Mouse (Mus musculus): Measurements from ENCODE around the gene Vamp5. TPM values are rescaled to one million over a fixed set of nuclear protein-coding genes. Genes with fewer than 3 reads are reported as not detected.

The Vamp5 gene
- polyA plus RNA-seq, 1 experiment from 2014 or later = 19.6 TPM

GRCm38 (mm10) chr6:72396837-72397251, 16.6 kb upstream of the Vamp5 start:
- no peak for ATAC-seq (replicated peaks; ENCODE audit: low FRiP score, low TSS enrichment, low read depth)
- DNase-seq (ENCODE audit: low spot score) = no peak
- Histone ChIP-seq H3K9me3 (ENCODE audit: control insufficient read depth, low read length) (no peaks in the 10 kb centered on the region), H3K27ac (ENCODE audit: low read depth) (no peak overlapping the region), H3K4me2 (ENCODE audit: low read length) (no peak overlapping the region), H3K36me3 (ENCODE audit: control insufficient read depth, insufficient read depth, low read length) (no peaks in the 10 kb centered on the region), H3K4me3 (ENCODE audit: low read depth, low read length) (no peak overlapping the region), H3K4me1 (replicated peaks; ENCODE audit: control insufficient read depth, insufficient read depth, low read length) (no peaks in the 10 kb centered on the region; the same call in 1 of the 2 replicates), H3K27me3 (replicated peaks; ENCODE audit: control insufficient read depth, insufficient read depth, low read length) (no peaks in the 10 kb centered on the region), H3K9ac (ENCODE audit: low read length) (no peak overlapping the region)
- 69% methylated on average over 10 of the region's 10 CpGs for WGBS

GRCm38 (mm10) chr6:72392341-72392740, 12.1 kb upstream of the Vamp5 start:
- Histone ChIP-seq H3K9ac (ENCODE audit: low read length) (no peak overlapping the region), H3K4me2 (ENCODE audit: low read length) (no peak overlapping the region), H3K4me3 (ENCODE audit: low read depth, low read length) (no peak overlapping the region), H3K36me3 (ENCODE audit: control insufficient read depth, insufficient read depth, low read length) (no peaks in the 10 kb centered on the region), H3K9me3 (ENCODE audit: control insufficient read depth, low read length) (no peaks in the 10 kb centered on the region), H3K4me1 (replicated peaks; ENCODE audit: control insufficient read depth, insufficient read depth, low read length) (peaks cover 14% of the 10 kb centered on the region), H3K27me3 (replicated peaks; ENCODE audit: control insufficient read depth, insufficient read depth, low read length) (no peaks in the 10 kb centered on the region), H3K27ac (ENCODE audit: low read depth) (no peak overlapping the region)
- DNase-seq (ENCODE audit: low spot score) (no peak), ATAC-seq (replicated peaks; ENCODE audit: low FRiP score, low TSS enrichment, low read depth) (no peak)
- WGBS = 92% methylated on average over 5 of the region's 5 CpGs

- ATAC-seq (replicated peaks; ENCODE audit: low FRiP score, low TSS enrichment, low read depth) (peak; percentile 48), DNase-seq (ENCODE audit: low spot score) (peak; percentile 63)
- 8% methylated on average over 11 of the region's 12 CpGs for WGBS
- Histone ChIP-seq H3K4me2 (ENCODE audit: low read length) (peak overlapping the region; percentile 63), H3K9ac (ENCODE audit: low read length) (peak overlapping the region; percentile 64), H3K9me3 (ENCODE audit: control insufficient read depth, low read length) (no peaks in the 10 kb centered on the region), H3K27me3 (replicated peaks; ENCODE audit: control insufficient read depth, insufficient read depth, low read length) (no peaks in the 10 kb centered on the region), H3K36me3 (ENCODE audit: control insufficient read depth, insufficient read depth, low read length) (peaks cover 8% of the 10 kb centered on the region), H3K27ac (ENCODE audit: low read depth) (peak overlapping the region; percentile 90), H3K4me3 (ENCODE audit: low read depth, low read length) (peak overlapping the region; percentile 52), H3K4me1 (replicated peaks; ENCODE audit: control insufficient read depth, insufficient read depth, low read length) (peaks cover 14% of the 10 kb centered on the region)
Observed at GRCm38 (mm10) chr6:72390795-72391521, 10.7 kb upstream of the Vamp5 start.

- Histone ChIP-seq H3K9ac (ENCODE audit: low read length) (peak within 1 kb of the TSS; percentile 64), H3K36me3 (ENCODE audit: control insufficient read depth, insufficient read depth, low read length) (peaks cover 16% of the 10 kb centered on the region), H3K27ac (ENCODE audit: low read depth) (peak within 1 kb of the TSS; percentile 90), H3K27me3 (replicated peaks; ENCODE audit: control insufficient read depth, insufficient read depth, low read length) (no peaks in the 10 kb centered on the region), H3K9me3 (ENCODE audit: control insufficient read depth, low read length) (no peaks in the 10 kb centered on the region), H3K4me3 (ENCODE audit: low read depth, low read length) (peak within 1 kb of the TSS; percentile 52), H3K4me1 (replicated peaks; ENCODE audit: control insufficient read depth, insufficient read depth, low read length) (peaks cover 14% of the 10 kb centered on the region), H3K4me2 (ENCODE audit: low read length) (peak within 1 kb of the TSS; percentile 63)
- peak; percentile 88 for DNase-seq (ENCODE audit: low spot score)
- ATAC-seq (replicated peaks; ENCODE audit: low FRiP score, low TSS enrichment, low read depth) = peak; percentile 87
- WGBS = under 1% methylated on average over 31 of the region's 33 CpGs
Observed at GRCm38 (mm10) chr6:72389941-72390771, 9.9 kb upstream of the Vamp5 start, which contains the start of gene Vamp8. TSS of gene Vamp8 (minus strand) at chr6:72390703.

- Histone ChIP-seq H3K27me3 (replicated peaks; ENCODE audit: control insufficient read depth, insufficient read depth, low read length) (no peaks in the 10 kb centered on the region), H3K9ac (ENCODE audit: low read length) (peak overlapping the region; percentile 64), H3K4me3 (ENCODE audit: low read depth, low read length) (peak overlapping the region; percentile 52), H3K4me1 (replicated peaks; ENCODE audit: control insufficient read depth, insufficient read depth, low read length) (peaks cover 14% of the 10 kb centered on the region), H3K36me3 (ENCODE audit: control insufficient read depth, insufficient read depth, low read length) (peaks cover 20% of the 10 kb centered on the region), H3K4me2 (ENCODE audit: low read length) (peak overlapping the region; percentile 63), H3K27ac (ENCODE audit: low read depth) (peak overlapping the region; percentile 90), H3K9me3 (ENCODE audit: control insufficient read depth, low read length) (no peaks in the 10 kb centered on the region)
- 17% methylated on average over 13 of the region's 13 CpGs for WGBS
- peak; percentile 25; the same call in 1 of the 2 replicates for ATAC-seq (replicated peaks; ENCODE audit: low FRiP score, low TSS enrichment, low read depth)
- no peak for DNase-seq (ENCODE audit: low spot score)
Observed at GRCm38 (mm10) chr6:72389471-72389940, 9.2 kb upstream of the Vamp5 start.

- peak overlapping the region; percentile 90 for H3K27ac ChIP-seq (ENCODE audit: low read depth)
- peaks cover 14% of the 10 kb centered on the region for H3K4me1 ChIP-seq (replicated peaks; ENCODE audit: control insufficient read depth, insufficient read depth, low read length)
- no peak for ATAC-seq (replicated peaks; ENCODE audit: low FRiP score, low TSS enrichment, low read depth)
- no peaks in the 10 kb centered on the region for H3K9me3 ChIP-seq (ENCODE audit: control insufficient read depth, low read length)
- no peaks in the 10 kb centered on the region for H3K27me3 ChIP-seq (replicated peaks; ENCODE audit: control insufficient read depth, insufficient read depth, low read length)
- peak overlapping the region; percentile 64 for H3K9ac ChIP-seq (ENCODE audit: low read length)
- no peak for DNase-seq (ENCODE audit: low spot score)
- 75% methylated on average over 6 of the region's 6 CpGs for WGBS
- H3K4me3 ChIP-seq (ENCODE audit: low read depth, low read length) = peak overlapping the region; percentile 52
- peak overlapping the region; percentile 63 for H3K4me2 ChIP-seq (ENCODE audit: low read length)
- H3K36me3 ChIP-seq (ENCODE audit: control insufficient read depth, insufficient read depth, low read length) = peaks cover 20% of the 10 kb centered on the region
Observed at GRCm38 (mm10) chr6:72388791-72389329, 8.6 kb upstream of the Vamp5 start.

GRCm38 (mm10) chr6:72388266-72388665, 8.0 kb upstream of the Vamp5 start:
- Histone ChIP-seq H3K27ac (ENCODE audit: low read depth) (no peak overlapping the region), H3K27me3 (replicated peaks; ENCODE audit: control insufficient read depth, insufficient read depth, low read length) (no peaks in the 10 kb centered on the region), H3K9ac (ENCODE audit: low read length) (no peak overlapping the region), H3K4me3 (ENCODE audit: low read depth, low read length) (no peak overlapping the region), H3K4me1 (replicated peaks; ENCODE audit: control insufficient read depth, insufficient read depth, low read length) (peaks cover 14% of the 10 kb centered on the region), H3K36me3 (ENCODE audit: control insufficient read depth, insufficient read depth, low read length) (peaks cover 20% of the 10 kb centered on the region), H3K9me3 (ENCODE audit: control insufficient read depth, low read length) (no peaks in the 10 kb centered on the region), H3K4me2 (ENCODE audit: low read length) (0 out of 2 replicates have a peak overlapping the region, but pooled peaks have one; percentile 63)
- no peak for DNase-seq (ENCODE audit: low spot score)
- no peak for ATAC-seq (replicated peaks; ENCODE audit: low FRiP score, low TSS enrichment, low read depth)
- WGBS = 67% methylated on average over 10 of the region's 10 CpGs

- ATAC-seq (replicated peaks; ENCODE audit: low FRiP score, low TSS enrichment, low read depth) (no peak), DNase-seq (ENCODE audit: low spot score) (no peak)
- H3K36me3 ChIP-seq (ENCODE audit: control insufficient read depth, insufficient read depth, low read length) = peaks cover 20% of the 10 kb centered on the region
- H3K4me1 ChIP-seq (replicated peaks; ENCODE audit: control insufficient read depth, insufficient read depth, low read length) = peaks cover 14% of the 10 kb centered on the region
- WGBS = 89% methylated on average over 3 of the region's 3 CpGs
- H3K27ac ChIP-seq (ENCODE audit: low read depth) = no peak overlapping the region
- H3K27me3 ChIP-seq (replicated peaks; ENCODE audit: control insufficient read depth, insufficient read depth, low read length) = no peaks in the 10 kb centered on the region
- H3K4me2 ChIP-seq (ENCODE audit: low read length) = no peak overlapping the region
- no peaks in the 10 kb centered on the region for H3K9me3 ChIP-seq (ENCODE audit: control insufficient read depth, low read length)
- no peak overlapping the region for H3K9ac ChIP-seq (ENCODE audit: low read length)
- H3K4me3 ChIP-seq (ENCODE audit: low read depth, low read length) = no peak overlapping the region
Observed at GRCm38 (mm10) chr6:72387816-72388215, 7.5 kb upstream of the Vamp5 start.
